Mouse (Mus musculus) adrenal gland, adult 2 months (tissue): ENCODE results near the gene Hibch. TPM values are rescaled to one million over a fixed set of nuclear protein-coding genes. Genes with fewer than 3 reads are reported as not detected.
"Not testable (repeated sequence)": the region's sequence is repeated elsewhere in the genome, so short reads cannot be mapped to it uniquely, and the experiment has no call there.

ENCODE experiments used
- DNase-seq: peaks from one replicate; pipeline ENCODE4 v3.0.0; 2021
- polyA plus RNA-seq: library from polyadenylated mRNA; depleted of rRNA; stranded (reverse); fragments of >200 nt; gene quantifications from 2 replicates; pipeline ENCODE4 v1.2.3, GENCODE M21; 2012; rRNA removed
- total RNA-seq, 2 experiments: library from RNA; stranded (reverse); gene quantifications; 2 replicates each; pipeline ENCODE4 v1.2.3; 2021

Gene Hibch
- total and polyA plus RNA-seq, 3 experiments = 37.3 to 95.2 (median 62.0) TPM

GRCm38 (mm10) chr1:52884208-52884607 lies 39.5 kb downstream of the Hibch start:
- DNase-seq = no peak

- DNase-seq = no peak
These were observed 65.1 kb downstream of the Hibch start for GRCm38 (mm10) chr1:52909783-52910182.

- no peak for DNase-seq
These were observed 71.9 kb downstream of the Hibch start for GRCm38 (mm10) chr1:52916655-52917054.

GRCm38 (mm10) chr1:52918897-52919296 lies 74.2 kb downstream of the Hibch start:
- DNase-seq = not testable (repeated sequence)

GRCm38 (mm10) chr1:52924482-52924881 lies 79.8 kb downstream of the Hibch start:
- not testable (repeated sequence) for DNase-seq

- no peak for DNase-seq
These were observed 89.8 kb downstream of the Hibch start for GRCm38 (mm10) chr1:52934494-52934893.

GRCm38 (mm10) chr1:52939021-52939420 lies 94.3 kb downstream of the Hibch start:
- no peak for DNase-seq

GRCm38 (mm10) chr1:52947895-52948294 lies 103.2 kb downstream of the Hibch start:
- DNase-seq = no peak

- DNase-seq = no peak
These were observed 106.6 kb downstream of the Hibch start for GRCm38 (mm10) chr1:52951146-52951868.

- DNase-seq = no peak
These were observed 107.4 kb downstream of the Hibch start for GRCm38 (mm10) chr1:52952143-52952542.

- peak; percentile 11 for DNase-seq
These were observed 108.0 kb downstream of the Hibch start for GRCm38 (mm10) chr1:52952551-52953397.

GRCm38 (mm10) chr1:52953548-52953947 lies 108.8 kb downstream of the Hibch start:
- no peak for DNase-seq

GRCm38 (mm10) chr1:52954456-52954855 lies 109.7 kb downstream of the Hibch start:
- DNase-seq = no peak

- DNase-seq = peak; percentile 40
These were observed 110.4 kb downstream of the Hibch start for GRCm38 (mm10) chr1:52955102-52955501.

- no peak for DNase-seq
These were observed 112.0 kb downstream of the Hibch start for GRCm38 (mm10) chr1:52956746-52957145.

- no peak for DNase-seq
These were observed 115.5 kb downstream of the Hibch start for GRCm38 (mm10) chr1:52960191-52960590.

- no peak for DNase-seq
These were observed 118.4 kb downstream of the Hibch start for GRCm38 (mm10) chr1:52963097-52963496.

- no peak for DNase-seq
These were observed 119.9 kb downstream of the Hibch start for GRCm38 (mm10) chr1:52964581-52964980.

Other genes with a start within 250 kb of the Hibch start
- 1 to 10 TPM; 1.4 to 3.7 TPM for gene Nemp2, start 214.2 kb upstream of the Hibch start, total RNA-seq
- gene Nemp2, start 214.2 kb upstream of the Hibch start, polyA plus RNA-seq = 2.0 and 3.0 TPM in 2 replicates
- gene Mfsd6, start 117.5 kb upstream of the Hibch start, total RNA-seq = 10 to 100 TPM; 15.2 to 22.5 TPM
- 7.9 and 8.5 TPM in 2 replicates for gene Mfsd6, start 117.5 kb upstream of the Hibch start, polyA plus RNA-seq
- 10 to 100 TPM; 20.9 to 21.4 TPM for gene Inpp1, start 27.2 kb upstream of the Hibch start, total RNA-seq
- gene Inpp1, start 27.2 kb upstream of the Hibch start, polyA plus RNA-seq = 4.3 TPM in 2 replicates
- gene 1700019D03Rik, start 175.2 kb downstream of the Hibch start, total RNA-seq = 1 to 10 TPM; 1.1 to 1.7 TPM
- gene 1700019D03Rik, start 175.2 kb downstream of the Hibch start, polyA plus RNA-seq = 0.19 and 0.29 TPM in 2 replicates
- gene Mstn, start 216.7 kb downstream of the Hibch start, total RNA-seq = not detected
- gene Mstn, start 216.7 kb downstream of the Hibch start, polyA plus RNA-seq = not detected in 2 replicates